Mouse (Mus musculus) limb, embryonic 15.5 days (tissue): ENCODE data around the gene Thap8. TPM values are rescaled to one million over a fixed set of nuclear protein-coding genes. Genes with fewer than 3 reads are reported as not detected.

Experiments
- ATAC-seq: fragments of 200-750 bp; cut with Nextera tagmentation; 2 replicates; pipeline ENCODE4 v1.8.0; 2017; ENCODE audit warnings: low read depth, moderate TSS enrichment; ENCODE audit not compliant: insufficient number of reproducible peaks, low FRiP score, low TSS enrichment
- H3K27ac ChIP-seq: fragments of 300-500 bp; sonication (generic); 2 replicates; pipeline ENCODE4 v1.5.1; 2015; ENCODE audit warnings: moderate library complexity, mild to moderate bottlenecking, inconsistent platforms
- H3K27me3 ChIP-seq: fragments of 300-500 bp; sonication (generic); 2 replicates; pipeline ENCODE4 v1.6.1; 2015; ENCODE audit warnings: inconsistent platforms
- H3K36me3 ChIP-seq: fragments of 300-500 bp; sonication (generic); 2 replicates; pipeline ENCODE4 v1.6.1; 2015; ENCODE audit warnings: inconsistent platforms
- H3K4me1 ChIP-seq: fragments of 300-500 bp; sonication (generic); 2 replicates; pipeline ENCODE4 v1.6.1; 2015; ENCODE audit warnings: inconsistent platforms
- H3K4me2 ChIP-seq: fragments of 300-500 bp; sonication (generic); 2 replicates; pipeline ENCODE4 v1.6.1; 2015; ENCODE audit warnings: mild to moderate bottlenecking, inconsistent platforms
- H3K4me3 ChIP-seq: fragments of 300-500 bp; sonication (generic); 2 replicates; pipeline ENCODE4 v1.5.1; 2015; ENCODE audit warnings: mild to moderate bottlenecking, inconsistent platforms
- H3K9ac ChIP-seq: fragments of 300-500 bp; sonication (generic); 2 replicates; pipeline ENCODE4 v1.6.1; 2015; ENCODE audit warnings: inconsistent platforms
- H3K9me3 ChIP-seq: fragments of 300-500 bp; sonication (generic); 2 replicates; pipeline ENCODE4 v1.6.1; 2016; ENCODE audit warnings: inconsistent platforms
- WGBS: fragments of 180-500 bp; shearing (Covaris S2); methylation state at CpG from one replicate; pipeline ENCODE4 v1.1.7; 2015; 5-methylcytosine and 5-hydroxymethylcytosine counted together
- polyA plus RNA-seq: library from polyadenylated mRNA; unstranded; fragments of >200 nt; fragmentation: Nextera tagmentation; extraction: Ambion mirVana; gene quantifications from 2 replicates; pipeline ENCODE4 v1.2.1, GENCODE M21; 2015

Gene Thap8
- polyA plus RNA-seq, 1 experiment from 2014 or later = 0.26 TPM

- under 1% methylated on average over 20 of the region's 20 CpGs for WGBS
- peak; percentile 99 for ATAC-seq
- Histone ChIP-seq H3K27ac (peak overlapping the region; percentile 87), H3K36me3 (peaks cover 12% of the 10 kb centered on the region; the same call in 1 of the 2 replicates), H3K4me1 (peaks cover 17% of the 10 kb centered on the region), H3K4me3 (peak overlapping the region; percentile 79), H3K4me2 (peak overlapping the region; percentile 74), H3K27me3 (0 out of 2 replicates have a peak, but pooled peaks cover 4% of the 10 kb centered on the region), H3K9me3 (0 out of 2 replicates have a peak, but pooled peaks cover 5% of the 10 kb centered on the region), H3K9ac (peak overlapping the region; percentile 71)
These were observed 42.4 kb downstream of the Thap8 start for GRCm38 (mm10) chr7:30322285-30322667.

- H3K4me1 ChIP-seq = peaks cover 17% of the 10 kb centered on the region
- peak overlapping the region; percentile 87 for H3K27ac ChIP-seq
- H3K27me3 ChIP-seq = 0 out of 2 replicates have a peak, but pooled peaks cover 4% of the 10 kb centered on the region
- ATAC-seq = no peak
- WGBS = 40% methylated on average over 6 of the region's 6 CpGs
- H3K36me3 ChIP-seq = peaks cover 10% of the 10 kb centered on the region; the same call in 1 of the 2 replicates
- H3K4me2 ChIP-seq = peak overlapping the region; percentile 74
- peak overlapping the region; percentile 23 for H3K9ac ChIP-seq
- H3K4me3 ChIP-seq = peak overlapping the region; percentile 79
- H3K9me3 ChIP-seq = 0 out of 2 replicates have a peak, but pooled peaks cover 5% of the 10 kb centered on the region
These were observed 43.0 kb downstream of the Thap8 start for GRCm38 (mm10) chr7:30322865-30323264.

GRCm38 (mm10) chr7:30323795-30324194 lies 43.9 kb downstream of the Thap8 start, which contains the start of gene Sdhaf1:
Sdhaf1 (minus strand) TSS chr7:30323895.
- peaks cover 17% of the 10 kb centered on the region for H3K4me1 ChIP-seq
- 0 out of 2 replicates have a peak, but pooled peaks cover 4% of the 10 kb centered on the region for H3K27me3 ChIP-seq
- 0 out of 2 replicates have a peak, but pooled peaks cover 5% of the 10 kb centered on the region for H3K9me3 ChIP-seq
- peak within 1 kb of the TSS; percentile 79 for H3K4me3 ChIP-seq
- peak within 1 kb of the TSS; percentile 87 for H3K27ac ChIP-seq
- H3K36me3 ChIP-seq = 0 out of 2 replicates have a peak, but pooled peaks cover 4% of the 10 kb centered on the region
- WGBS = 70% methylated on average over 3 of the region's 3 CpGs
- H3K4me2 ChIP-seq = peak within 1 kb of the TSS; percentile 74
- peak within 1 kb of the TSS; percentile 23; the same call in 1 of the 2 replicates for H3K9ac ChIP-seq
- ATAC-seq = no peak

- Histone ChIP-seq H3K36me3 (no peaks in the 10 kb centered on the region), H3K4me1 (peaks cover 17% of the 10 kb centered on the region), H3K27ac (no peak overlapping the region), H3K4me2 (no peak overlapping the region), H3K27me3 (0 out of 2 replicates have a peak, but pooled peaks cover 4% of the 10 kb centered on the region), H3K9ac (no peak overlapping the region), H3K9me3 (0 out of 2 replicates have a peak, but pooled peaks cover 5% of the 10 kb centered on the region), H3K4me3 (no peak overlapping the region)
- WGBS = 78% methylated on average over 5 of the region's 5 CpGs
- ATAC-seq = no peak
These were observed 44.5 kb downstream of the Thap8 start for GRCm38 (mm10) chr7:30324300-30324944.

- WGBS = 37% methylated on average over 2 of the region's 2 CpGs
- Histone ChIP-seq H3K27me3 (0 out of 2 replicates have a peak, but pooled peaks cover 4% of the 10 kb centered on the region), H3K4me2 (no peak overlapping the region), H3K27ac (no peak overlapping the region), H3K36me3 (no peaks in the 10 kb centered on the region), H3K9ac (no peak overlapping the region), H3K4me1 (peaks cover 17% of the 10 kb centered on the region), H3K4me3 (no peak overlapping the region), H3K9me3 (0 out of 2 replicates have a peak, but pooled peaks cover 5% of the 10 kb centered on the region)
- no peak for ATAC-seq
These were observed 45.5 kb downstream of the Thap8 start for GRCm38 (mm10) chr7:30325364-30325763.

GRCm38 (mm10) chr7:30326427-30326826 lies 46.5 kb downstream of the Thap8 start:
- Histone ChIP-seq H3K9me3 (0 out of 2 replicates have a peak, but pooled peaks cover 5% of the 10 kb centered on the region), H3K9ac (no peak overlapping the region), H3K4me2 (no peak overlapping the region), H3K4me1 (peaks cover 7% of the 10 kb centered on the region), H3K4me3 (no peak overlapping the region), H3K27ac (no peak overlapping the region), H3K27me3 (0 out of 2 replicates have a peak, but pooled peaks cover 4% of the 10 kb centered on the region), H3K36me3 (no peaks in the 10 kb centered on the region)
- ATAC-seq = no peak

- Histone ChIP-seq H3K27ac (no peak overlapping the region), H3K4me3 (no peak overlapping the region), H3K9ac (no peak overlapping the region), H3K27me3 (0 out of 2 replicates have a peak, but pooled peaks cover 4% of the 10 kb centered on the region), H3K4me2 (no peak overlapping the region), H3K36me3 (no peaks in the 10 kb centered on the region), H3K4me1 (peaks cover 5% of the 10 kb centered on the region), H3K9me3 (0 out of 2 replicates have a peak, but pooled peaks cover 5% of the 10 kb centered on the region)
- ATAC-seq = no peak
- 61% methylated on average over 15 of the region's 15 CpGs for WGBS
These were observed 47.2 kb downstream of the Thap8 start for GRCm38 (mm10) chr7:30327140-30327539.

- Histone ChIP-seq H3K27me3 (peaks cover 5% of the 10 kb centered on the region; the same call in 1 of the 2 replicates), H3K4me3 (no peak overlapping the region), H3K4me2 (no peak overlapping the region), H3K27ac (no peak overlapping the region), H3K9ac (no peak overlapping the region), H3K9me3 (0 out of 2 replicates have a peak, but pooled peaks cover 5% of the 10 kb centered on the region), H3K36me3 (no peaks in the 10 kb centered on the region), H3K4me1 (peaks cover 2% of the 10 kb centered on the region)
- ATAC-seq = no peak
- 45% methylated on average over 10 of the region's 10 CpGs for WGBS
These were observed 48.5 kb downstream of the Thap8 start for GRCm38 (mm10) chr7:30328379-30328778.

GRCm38 (mm10) chr7:30331887-30332286 lies 52.0 kb downstream of the Thap8 start:
- H3K9me3 ChIP-seq = no peaks in the 10 kb centered on the region
- WGBS = 7% methylated on average over 13 of the region's 13 CpGs
- H3K27ac ChIP-seq = no peak overlapping the region
- H3K4me1 ChIP-seq = peaks cover 11% of the 10 kb centered on the region
- peak; percentile 52; the same call in 1 of the 2 replicates for ATAC-seq
- no peak overlapping the region for H3K9ac ChIP-seq
- H3K36me3 ChIP-seq = no peaks in the 10 kb centered on the region
- H3K27me3 ChIP-seq = peaks cover 32% of the 10 kb centered on the region
- H3K4me3 ChIP-seq = no peak overlapping the region
- no peak overlapping the region for H3K4me2 ChIP-seq

- Histone ChIP-seq H3K27ac (no peak overlapping the region), H3K4me2 (no peak overlapping the region), H3K36me3 (no peaks in the 10 kb centered on the region), H3K27me3 (peaks cover 27% of the 10 kb centered on the region), H3K9me3 (no peaks in the 10 kb centered on the region), H3K4me1 (peaks cover 11% of the 10 kb centered on the region), H3K9ac (no peak overlapping the region), H3K4me3 (no peak overlapping the region)
- no peak for ATAC-seq
- 62% methylated on average over 18 of the region's 18 CpGs for WGBS
These were observed 52.8 kb downstream of the Thap8 start for GRCm38 (mm10) chr7:30332622-30333259.

GRCm38 (mm10) chr7:30333436-30333835 lies 53.5 kb downstream of the Thap8 start:
- H3K9me3 ChIP-seq = no peaks in the 10 kb centered on the region
- ATAC-seq = no peak
- H3K27ac ChIP-seq = 0 out of 2 replicates have a peak overlapping the region, but pooled peaks have one; percentile 27
- H3K36me3 ChIP-seq = no peaks in the 10 kb centered on the region
- no peak overlapping the region for H3K4me3 ChIP-seq
- no peak overlapping the region for H3K9ac ChIP-seq
- H3K4me2 ChIP-seq = no peak overlapping the region
- WGBS = 22% methylated on average over 4 of the region's 4 CpGs
- H3K27me3 ChIP-seq = peaks cover 27% of the 10 kb centered on the region
- H3K4me1 ChIP-seq = peaks cover 11% of the 10 kb centered on the region

- Histone ChIP-seq H3K9me3 (no peaks in the 10 kb centered on the region), H3K4me2 (no peak overlapping the region), H3K9ac (no peak overlapping the region), H3K4me1 (peaks cover 11% of the 10 kb centered on the region), H3K4me3 (no peak overlapping the region), H3K27me3 (peaks cover 27% of the 10 kb centered on the region), H3K36me3 (no peaks in the 10 kb centered on the region), H3K27ac (no peak overlapping the region)
- ATAC-seq = no peak
- 60% methylated on average over 5 of the region's 5 CpGs for WGBS
These were observed 54.7 kb downstream of the Thap8 start for GRCm38 (mm10) chr7:30334563-30334962.
